Mouse (Mus musculus) heart, postnatal 10 days (tissue): ENCODE results near the gene Med15. TPM values are rescaled to one million over a fixed set of nuclear protein-coding genes. Genes with fewer than 3 reads are reported as not detected.

ENCODE experiments used
- DNase-seq, 2 experiments: peaks; one replicate each; pipeline ENCODE4 v3.0.0; 2021
- intact Hi-C: fragments of 180-260 bp; cut with DNase I; formaldehyde crosslinking; loops from one replicate; pipeline ENCODE4 v1.15.1; 2025
- total RNA-seq, 2 experiments: library from RNA; stranded (reverse); gene quantifications; 2 replicates each; pipeline ENCODE4 v1.2.3; 2021

Med15 gene
- total RNA-seq, 2 experiments from 2014 or later: 34.7 to 39.1 TPM

DNA sequence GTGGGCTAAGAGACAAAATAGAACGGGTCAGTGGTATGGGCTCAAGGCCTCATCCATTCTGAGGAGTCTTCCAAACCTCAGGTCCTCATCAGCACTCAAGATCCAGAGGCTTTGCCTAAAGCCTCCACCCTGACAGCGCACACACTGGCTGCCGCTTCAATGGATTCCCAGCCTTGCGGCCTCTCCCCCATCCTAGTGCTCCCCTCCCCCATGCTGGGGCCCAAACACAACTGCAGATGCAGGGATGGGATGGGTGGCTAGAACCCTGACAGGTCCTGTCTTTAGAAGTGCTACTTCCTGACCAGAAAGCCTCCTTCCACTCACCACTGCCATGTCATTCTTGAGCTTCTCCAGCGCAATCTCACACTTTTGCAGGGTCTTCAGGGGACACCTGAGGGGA, 79.1 kb downstream of the Med15 start:
- DNase-seq: no peak
- intact Hi-C loops: no loop called here

DNA sequence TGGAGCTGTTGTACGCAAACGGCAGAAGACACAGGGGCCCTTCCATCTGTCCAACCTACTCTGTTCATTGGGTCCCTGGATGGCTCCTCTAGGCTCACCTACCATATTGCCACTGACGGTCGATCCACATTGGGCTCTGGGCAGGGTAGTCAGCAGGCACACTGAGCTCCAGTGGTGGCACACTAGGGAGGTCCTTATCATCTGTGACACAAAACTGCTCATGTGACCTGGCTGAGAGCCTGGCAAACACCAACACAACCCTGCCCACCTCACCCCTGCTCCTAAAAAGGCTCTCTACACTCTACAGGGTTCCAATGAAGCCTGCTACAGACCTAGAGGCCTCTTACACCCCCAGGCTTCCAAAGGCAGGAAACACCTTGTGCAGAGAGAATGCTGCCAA, 80.1 kb downstream of the Med15 start:
- no peak for DNase-seq
- intact Hi-C loops: no loop called here

DNA sequence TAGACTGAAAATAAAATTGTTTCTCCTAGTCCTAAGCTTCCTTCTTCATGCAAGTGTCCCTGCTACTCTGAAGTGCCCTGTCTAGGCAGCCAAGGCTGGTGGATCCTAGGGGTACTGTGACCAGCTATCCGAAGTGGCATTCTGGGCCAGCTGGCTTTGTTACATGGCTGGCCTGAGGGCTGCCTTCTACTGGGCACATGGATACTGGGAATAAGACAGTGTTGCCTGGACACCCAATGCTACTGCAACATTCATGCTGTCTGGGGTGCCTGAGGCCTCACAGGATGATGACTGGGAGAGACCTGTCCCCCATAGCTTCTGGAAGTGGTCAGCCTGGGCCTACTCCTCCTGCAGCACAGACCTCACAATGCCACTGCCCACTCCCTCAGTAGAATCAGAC, 82.0 kb downstream of the Med15 start:
- intact Hi-C loops: no loop called here
- no peak for DNase-seq

DNA sequence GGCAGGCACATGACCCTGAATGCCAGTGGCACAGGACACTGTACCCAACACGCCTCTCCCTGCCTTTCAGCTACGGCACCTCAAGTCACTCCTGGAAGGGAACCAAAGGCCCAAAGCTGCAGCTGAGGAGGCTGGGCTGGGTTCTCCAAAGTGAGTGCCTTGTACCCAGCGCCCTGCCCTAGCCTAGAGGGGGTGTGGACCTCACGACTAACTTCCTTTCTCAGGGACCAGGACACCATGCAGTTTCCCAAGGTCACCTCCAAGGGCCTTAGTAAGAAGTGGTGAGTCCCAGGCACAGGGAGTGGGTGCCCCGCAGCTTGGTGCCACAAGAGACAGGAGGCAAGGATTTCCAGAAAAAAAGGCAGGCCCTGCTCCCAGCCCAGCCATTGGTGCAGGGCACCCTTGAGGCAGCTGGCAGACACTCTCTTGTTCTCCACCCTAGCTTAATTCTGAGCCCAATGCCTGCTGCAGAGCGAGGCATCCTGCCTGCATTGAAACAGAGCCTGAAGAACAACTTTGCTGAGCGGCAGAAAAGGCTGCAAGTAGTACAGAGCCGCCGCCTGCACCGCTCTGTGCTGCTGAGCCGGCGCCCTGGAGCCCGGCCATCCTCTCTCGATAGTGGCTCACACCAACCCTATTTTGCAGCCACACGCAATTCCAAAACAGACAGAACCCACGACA, 82.6 kb downstream of the Med15 start:
- no peak for DNase-seq
- intact Hi-C loops: loop anchor here (10.0 kb wide), 1 partner anchor 75 kb away; no protein-coding TSS in a partner anchor

DNA sequence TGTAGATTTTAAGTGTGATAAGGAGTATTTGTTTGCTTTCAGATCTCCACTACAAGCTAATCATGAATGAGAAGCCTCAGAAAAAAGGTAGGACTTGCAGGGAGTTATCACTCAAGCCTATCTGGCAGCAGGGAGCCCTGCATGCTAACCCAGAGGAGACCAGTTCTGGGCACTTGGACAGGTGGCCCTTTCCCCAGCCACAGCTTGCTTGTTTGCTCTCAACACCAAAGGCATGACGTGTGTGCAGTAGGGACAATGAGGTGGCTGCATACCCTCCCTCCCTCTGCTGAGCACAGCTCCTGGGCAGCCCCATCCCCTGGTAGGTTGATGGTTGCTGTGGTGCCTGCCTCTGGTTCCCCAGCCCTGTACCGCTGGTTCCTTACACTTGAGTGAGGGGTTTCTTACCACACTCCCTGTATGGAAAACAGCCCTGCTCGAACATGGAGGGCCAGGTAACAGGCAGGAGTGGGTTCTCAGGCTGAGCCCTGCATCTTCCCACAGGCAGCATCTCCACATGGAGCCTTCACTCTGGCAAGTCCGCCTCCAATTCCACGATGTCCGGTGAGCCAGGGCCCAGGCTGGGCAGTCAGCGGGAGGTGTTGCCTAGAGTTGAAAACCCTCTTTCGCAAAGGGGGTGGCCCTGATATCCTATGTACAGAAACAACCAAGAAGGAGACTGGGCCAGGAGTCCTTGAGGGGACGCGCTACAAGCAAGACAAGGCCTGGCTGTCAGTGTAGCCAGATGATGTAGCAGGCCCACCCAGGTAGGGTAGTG, 84.9 kb downstream of the Med15 start:
- intact Hi-C loops: loop anchor here (10.0 kb wide), 1 partner anchor 77 kb away; no protein-coding TSS in a partner anchor

GRCm38 (mm10) chr16:17647156-17647555, 85.5 kb downstream of the Med15 start:
- intact Hi-C loops: loop anchor here (10.0 kb wide), 1 partner anchor 78 kb away; no protein-coding TSS in a partner anchor
- DNase-seq: no peak

More for the DNA sequence above, 84.9 kb downstream of the Med15 start:
- no peak for DNase-seq

DNA sequence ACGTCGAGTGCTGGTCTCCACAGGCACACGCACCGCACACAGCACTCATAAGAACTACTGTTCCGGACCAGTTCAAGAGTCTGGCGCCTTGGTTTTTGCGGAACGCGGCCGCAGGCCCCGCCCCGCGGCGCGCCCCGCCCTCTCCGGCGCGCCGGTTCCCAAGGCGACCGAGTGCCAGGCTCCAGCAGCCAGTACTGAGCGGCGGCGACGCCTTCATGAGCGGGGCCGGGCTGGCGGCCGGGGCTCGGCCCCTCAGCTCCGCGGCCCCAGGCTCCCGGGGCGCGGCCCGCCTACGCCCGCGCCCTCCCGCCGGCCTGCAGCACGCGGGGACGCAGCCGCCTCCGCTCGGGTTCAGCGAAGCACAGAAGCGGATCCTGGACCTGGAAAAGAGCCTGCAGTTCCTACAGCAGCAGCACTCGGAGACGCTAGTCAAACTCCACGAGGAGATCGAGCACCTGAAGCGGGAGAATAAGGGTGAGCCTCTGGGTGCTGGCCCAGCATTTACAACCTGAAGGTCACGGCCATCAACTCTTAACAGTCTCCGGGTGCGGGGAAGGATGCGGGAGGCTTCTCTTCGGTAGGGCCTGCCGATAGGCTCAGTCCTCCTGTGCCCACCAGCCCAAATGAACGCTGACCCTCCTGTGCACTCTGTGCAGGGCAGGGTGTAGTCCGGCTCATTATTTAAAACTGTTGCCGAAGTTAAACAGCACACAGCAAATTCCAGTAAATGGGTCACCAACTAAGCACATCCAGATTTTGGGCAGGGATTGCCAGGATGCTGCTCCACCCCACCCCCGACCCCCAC, 86.2 kb downstream of the Med15 start, which contains the start of gene Ccdc74a:
TSS of gene Ccdc74a (plus strand) at position 161 of the 805 bp plus-strand sequence.
- peak; percentile 85 to 87 for DNase-seq
- intact Hi-C loops: loop anchor here (10.0 kb wide), 1 partner anchor 78 kb away; no protein-coding TSS in a partner anchor

DNA sequence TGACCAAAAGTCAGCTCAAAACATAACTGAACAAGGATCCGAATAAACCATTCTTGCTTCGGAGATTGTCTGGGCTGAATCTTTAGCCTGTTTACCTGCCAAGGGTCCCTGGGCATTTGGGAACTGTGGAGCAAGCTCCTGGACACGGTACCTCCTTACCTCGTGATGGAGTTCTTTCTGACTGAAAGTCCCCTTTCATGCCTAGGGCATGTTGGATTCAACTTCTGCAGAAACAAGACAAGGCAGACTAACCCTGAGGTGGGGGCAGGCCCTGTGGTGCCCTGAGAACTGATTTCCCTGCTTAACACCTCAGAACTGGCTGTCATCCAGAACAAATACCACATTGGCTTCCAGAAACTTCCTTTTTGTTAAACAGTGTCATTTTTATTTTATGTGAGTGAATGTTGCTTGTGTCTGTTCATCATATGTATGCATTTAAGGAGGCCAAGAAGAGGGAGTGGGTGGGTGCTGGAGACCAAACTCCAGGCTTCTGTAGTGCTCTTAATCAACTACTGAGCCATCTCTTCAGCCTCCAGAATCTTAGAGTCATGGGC, 89.2 kb downstream of the Med15 start:
- intact Hi-C loops: loop anchor here (10.0 kb wide), 1 partner anchor 81 kb away; no protein-coding TSS in a partner anchor
- no peak for DNase-seq

DNA sequence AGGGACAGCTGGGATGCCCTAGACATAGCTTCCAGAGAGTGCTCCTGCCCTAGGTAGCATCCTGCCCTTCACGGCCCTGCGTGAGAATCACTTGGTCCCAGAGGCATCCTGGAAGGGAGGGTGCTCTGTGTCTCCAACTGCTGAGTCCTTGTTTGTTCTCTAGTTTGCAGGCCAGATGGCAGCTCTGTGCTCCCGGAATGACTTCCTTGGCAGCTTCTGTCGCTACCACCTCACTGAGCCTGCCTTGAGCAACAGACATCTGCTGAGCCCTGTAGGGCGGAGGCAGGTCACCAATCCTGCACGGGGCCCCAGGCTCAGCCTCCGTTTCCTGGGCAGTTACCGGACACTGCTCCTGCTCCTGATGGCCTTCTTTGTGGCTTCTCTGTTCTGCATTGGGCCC, 90.4 kb downstream of the Med15 start:
- DNase-seq: no peak
- intact Hi-C loops: loop anchor here (10.0 kb wide), 1 partner anchor 82 kb away; no protein-coding TSS in a partner anchor

- DNase-seq: no peak
- intact Hi-C loops: loop anchor here (10.0 kb wide), 1 partner anchor 84 kb away; no protein-coding TSS in a partner anchor
These were observed 91.4 kb downstream of the Med15 start for GRCm38 (mm10) chr16:17641301-17641700.

GRCm38 (mm10) chr16:17640706-17641105, 92.0 kb downstream of the Med15 start:
- no peak for DNase-seq
- intact Hi-C loops: loop anchor here (10.0 kb wide), 1 partner anchor 84 kb away; no protein-coding TSS in a partner anchor

DNA sequence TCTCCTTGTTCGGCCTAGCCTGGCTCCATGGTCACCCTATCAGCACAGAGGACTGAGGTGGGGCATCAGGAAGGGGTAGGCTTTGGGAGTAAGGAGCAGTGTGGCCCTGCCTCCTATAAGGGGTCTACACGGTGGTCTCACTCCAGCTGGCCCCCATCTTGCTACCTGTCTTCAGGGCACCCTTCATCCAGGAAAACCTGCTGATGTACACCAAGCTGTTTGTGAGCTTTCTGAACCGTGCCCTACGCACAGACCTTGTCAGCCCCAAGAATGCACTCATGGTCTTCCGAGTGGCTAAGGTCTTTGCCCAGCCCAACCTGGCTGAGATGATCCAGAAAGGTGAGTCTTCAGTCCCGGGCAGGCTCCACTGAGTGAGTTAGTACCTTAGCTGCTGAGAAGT, 92.7 kb downstream of the Med15 start:
- no peak for DNase-seq
- intact Hi-C loops: loop anchor here (10.0 kb wide), 1 partner anchor 85 kb away; no protein-coding TSS in a partner anchor

GRCm38 (mm10) chr16:17639081-17639480, 93.6 kb downstream of the Med15 start:
- intact Hi-C loops: no loop called here
- DNase-seq: no peak

DNA sequence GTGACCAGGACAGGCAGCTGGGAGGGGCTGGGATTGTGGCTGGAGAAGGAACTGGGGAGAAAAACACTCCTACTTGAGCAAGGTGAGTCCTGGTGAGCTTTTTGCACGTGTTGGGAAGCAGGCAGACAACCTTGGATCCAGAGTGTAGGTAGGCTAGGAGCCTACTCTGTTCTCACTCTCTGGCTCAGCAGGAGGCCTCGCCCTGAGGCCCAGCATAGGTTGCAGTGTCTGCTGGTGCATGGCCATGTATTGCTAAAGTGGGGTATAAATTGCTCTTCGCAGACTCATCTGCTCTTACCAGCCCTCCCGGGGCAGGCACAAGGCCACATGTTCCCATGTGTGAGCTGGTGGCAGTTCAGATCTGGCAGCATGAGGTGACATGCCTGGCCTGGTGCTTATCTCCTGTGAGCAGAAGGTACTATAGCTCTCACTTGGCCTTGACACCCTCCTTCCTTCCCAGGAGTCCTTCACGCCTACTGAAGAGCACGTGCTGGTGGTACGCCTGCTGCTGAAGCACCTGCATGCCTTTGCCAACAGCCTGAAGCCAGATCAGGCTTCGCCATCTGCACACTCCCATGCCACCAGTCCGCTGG, 94.6 kb downstream of the Med15 start:
- intact Hi-C loops: no loop called here

DNA sequence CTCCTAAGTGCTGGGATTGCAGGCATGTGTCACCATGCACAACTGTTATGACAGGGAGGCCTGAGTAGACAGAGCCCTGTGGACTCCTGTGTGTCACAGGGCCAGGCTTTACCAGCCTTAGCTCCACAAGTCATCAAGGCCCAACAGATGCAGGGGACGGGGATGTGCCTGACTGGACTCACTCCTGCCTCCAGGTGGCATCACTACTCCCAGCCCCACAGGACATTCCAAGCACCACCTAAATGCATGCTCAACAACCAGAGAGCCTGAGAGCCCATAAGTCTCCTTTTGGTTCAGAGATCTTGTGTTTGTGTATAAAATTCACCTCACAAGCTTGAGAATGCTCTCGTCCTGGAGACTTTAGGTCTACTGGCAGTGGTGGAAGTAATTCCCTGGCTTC, 95.1 kb downstream of the Med15 start:
- no peak for DNase-seq
- intact Hi-C loops: no loop called here

More for the DNA sequence above, 94.6 kb downstream of the Med15 start:
- DNase-seq: no peak

DNA sequence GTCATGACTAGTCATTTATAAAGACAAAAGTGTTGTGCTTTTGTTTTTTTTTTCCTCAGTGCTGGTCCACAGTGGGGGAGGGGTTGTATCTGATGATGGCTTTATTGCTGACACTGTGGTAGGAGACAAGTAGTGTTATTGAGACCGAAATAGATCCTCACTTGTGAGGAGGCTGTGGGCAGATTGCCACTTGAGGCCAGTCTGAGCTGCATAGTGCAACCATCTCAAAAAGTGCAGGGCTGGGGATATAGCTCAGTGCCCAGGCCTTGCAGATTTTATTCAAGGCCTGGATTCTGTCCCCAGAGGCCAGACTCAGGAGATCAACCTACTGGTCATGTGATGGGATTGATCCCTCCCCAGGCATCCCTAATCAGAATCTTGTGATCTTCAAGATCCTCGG, 95.8 kb downstream of the Med15 start:
- DNase-seq: no peak
- intact Hi-C loops: no loop called here

DNA sequence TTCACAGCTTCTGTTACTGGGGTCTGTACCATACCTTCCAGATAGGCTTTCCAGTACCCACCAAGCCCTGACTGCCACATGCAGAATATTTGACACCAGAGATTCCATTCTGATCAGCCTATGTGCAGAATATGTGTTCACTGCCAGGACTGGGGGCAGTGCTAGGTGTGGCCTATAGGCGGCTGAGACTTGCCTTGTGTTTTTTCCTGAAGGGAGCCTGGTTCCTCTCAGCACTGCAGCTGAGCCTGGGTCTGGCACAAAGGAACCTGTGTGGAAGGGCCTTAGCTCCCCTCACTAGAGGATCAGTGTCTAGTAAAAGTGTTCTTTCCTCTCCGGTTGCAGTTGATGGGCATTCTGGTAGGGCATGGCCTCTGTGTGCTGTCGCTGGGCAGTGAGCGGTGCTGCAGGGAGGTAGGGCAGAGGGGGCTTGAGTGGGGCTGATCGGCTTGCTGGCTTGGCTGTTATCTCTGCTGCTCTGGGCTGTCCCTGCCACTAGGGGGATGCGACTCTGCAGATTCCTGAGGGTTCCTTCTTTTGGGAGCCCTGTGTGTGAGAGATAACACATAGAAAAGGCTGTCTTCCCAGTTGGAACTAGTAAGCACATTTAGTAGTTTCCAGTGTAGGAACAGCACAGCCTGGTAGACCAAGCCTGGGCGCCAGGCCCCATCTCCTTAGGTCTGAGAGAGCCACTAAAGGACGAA, 99.1 kb downstream of the Med15 start:
- intact Hi-C loops: no loop called here
- no peak for DNase-seq

- intact Hi-C loops: no loop called here
- DNase-seq: no peak
These were observed 100.1 kb downstream of the Med15 start for GRCm38 (mm10) chr16:17632580-17632979.

GRCm38 (mm10) chr16:17626269-17626555, 106.5 kb downstream of the Med15 start:
- intact Hi-C loops: no loop called here
- DNase-seq: no peak
